Mouse (Mus musculus) inflammation-experienced regulatory T-cells, adult 6 months (primary cell): ENCODE measurements around the gene Osbp2. TPM values are rescaled to one million over a fixed set of nuclear protein-coding genes. Genes with fewer than 3 reads are reported as not detected.

ENCODE experiments used
- ATAC-seq: one replicate; pipeline ENCODE4 v1.8.0; 2017
- polyA plus RNA-seq, 3 experiments: library from polyadenylated mRNA; unstranded; fragments of 100-300 nt; shearing (Covaris generic); gene quantifications; one replicate each; pipeline ENCODE4 v1.2.1; 2017

The Osbp2 gene
- polyA plus RNA-seq, 3 experiments from 2014 or later, result not detected

DNA sequence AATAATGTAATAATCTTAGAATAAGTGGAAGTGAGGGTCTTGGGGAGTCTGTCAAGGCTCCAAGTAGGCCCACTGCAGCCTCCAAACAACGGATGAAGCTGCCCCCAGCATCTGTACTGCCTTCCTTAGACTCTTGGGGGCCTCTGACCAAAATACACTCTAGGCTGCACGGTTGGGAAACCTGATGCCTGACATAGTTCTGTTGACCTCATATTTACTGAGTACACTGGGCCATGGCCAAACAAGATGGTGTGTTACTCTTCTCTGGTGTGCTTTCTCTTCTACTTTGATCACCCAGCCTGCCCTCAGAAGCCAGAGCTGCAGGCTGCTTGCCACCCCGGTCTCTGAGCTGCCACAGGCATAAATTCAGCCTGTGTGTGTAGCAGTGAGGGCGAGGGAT is 108.4 kb downstream of the Osbp2 start:
- ATAC-seq, result no peak

- no peak for ATAC-seq
Observed at GRCm38 (mm10) chr11:3754685-3755084, 109.0 kb downstream of the Osbp2 start.

- ATAC-seq, result no peak
Observed at GRCm38 (mm10) chr11:3753897-3754296, 109.8 kb downstream of the Osbp2 start.

DNA sequence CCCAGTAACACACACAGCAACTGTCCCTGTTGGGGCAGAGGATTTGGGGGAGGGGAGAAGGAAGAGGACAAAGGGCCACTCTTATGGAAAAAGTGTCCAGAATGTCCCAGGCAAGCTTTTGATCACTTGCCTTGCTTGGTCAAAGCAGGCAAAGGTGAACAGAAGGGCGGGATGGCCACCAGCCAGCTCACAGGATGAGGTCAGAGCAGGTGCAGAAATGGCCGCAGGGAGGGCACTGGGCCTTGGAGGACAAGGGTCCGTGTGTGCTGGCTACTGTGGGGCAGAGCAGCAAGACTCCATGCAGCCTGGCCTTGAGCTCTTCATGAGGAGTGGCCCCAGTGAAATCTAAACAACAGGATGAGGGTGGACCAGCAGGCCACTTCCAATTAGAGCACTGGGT is 110.9 kb downstream of the Osbp2 start:
- ATAC-seq, result no peak

DNA sequence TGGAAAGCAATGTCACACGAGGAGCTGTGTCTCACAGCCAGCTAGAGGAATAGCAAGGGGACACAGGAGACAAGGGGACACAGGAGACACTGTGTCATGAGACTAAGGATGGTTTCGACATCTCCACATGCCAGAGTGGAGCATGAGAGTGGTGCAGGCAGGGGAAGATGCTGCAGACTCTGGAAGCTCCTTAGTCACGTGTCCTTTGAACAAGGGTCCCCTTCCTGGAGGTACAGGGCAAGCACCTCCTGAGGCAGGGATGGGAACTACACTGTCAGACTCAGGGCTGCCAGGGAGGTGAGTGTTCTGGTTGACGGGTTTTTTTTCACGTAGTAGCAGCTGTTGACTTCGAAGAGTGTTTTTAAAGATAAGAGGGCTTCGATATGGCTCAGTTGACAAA is 113.9 kb downstream of the Osbp2 start:
- ATAC-seq, result no peak

GRCm38 (mm10) chr11:3742449-3742848 is 121.3 kb downstream of the Osbp2 start:
- no peak for ATAC-seq

GRCm38 (mm10) chr11:3741183-3741582 is 122.5 kb downstream of the Osbp2 start:
- ATAC-seq, result no peak

DNA sequence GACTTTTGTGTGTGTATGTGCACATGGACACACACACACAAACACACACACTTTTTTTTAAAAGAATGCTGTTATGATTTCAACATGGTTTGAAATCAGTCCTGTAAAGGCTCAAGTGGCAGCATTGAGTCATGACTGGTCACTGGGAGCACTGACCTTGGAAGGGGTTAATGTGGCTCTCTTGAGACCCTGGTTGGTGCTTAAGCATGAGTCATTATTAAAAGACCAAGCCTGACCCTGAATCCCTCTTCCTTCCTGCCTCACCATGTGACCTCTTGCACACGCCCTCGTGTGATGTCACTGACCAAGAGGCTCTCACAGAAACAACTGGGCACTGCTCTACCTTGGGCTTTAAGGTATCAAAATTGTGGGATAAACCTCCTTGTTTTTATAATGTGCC is 124.9 kb downstream of the Osbp2 start:
- no peak for ATAC-seq

- no peak for ATAC-seq
Observed at GRCm38 (mm10) chr11:3735715-3736114, 128.0 kb downstream of the Osbp2 start.

- ATAC-seq, result no peak
Observed at GRCm38 (mm10) chr11:3733933-3734636, 129.6 kb downstream of the Osbp2 start.

- ATAC-seq, result no peak
Observed at GRCm38 (mm10) chr11:3731469-3731868, 132.2 kb downstream of the Osbp2 start.

DNA sequence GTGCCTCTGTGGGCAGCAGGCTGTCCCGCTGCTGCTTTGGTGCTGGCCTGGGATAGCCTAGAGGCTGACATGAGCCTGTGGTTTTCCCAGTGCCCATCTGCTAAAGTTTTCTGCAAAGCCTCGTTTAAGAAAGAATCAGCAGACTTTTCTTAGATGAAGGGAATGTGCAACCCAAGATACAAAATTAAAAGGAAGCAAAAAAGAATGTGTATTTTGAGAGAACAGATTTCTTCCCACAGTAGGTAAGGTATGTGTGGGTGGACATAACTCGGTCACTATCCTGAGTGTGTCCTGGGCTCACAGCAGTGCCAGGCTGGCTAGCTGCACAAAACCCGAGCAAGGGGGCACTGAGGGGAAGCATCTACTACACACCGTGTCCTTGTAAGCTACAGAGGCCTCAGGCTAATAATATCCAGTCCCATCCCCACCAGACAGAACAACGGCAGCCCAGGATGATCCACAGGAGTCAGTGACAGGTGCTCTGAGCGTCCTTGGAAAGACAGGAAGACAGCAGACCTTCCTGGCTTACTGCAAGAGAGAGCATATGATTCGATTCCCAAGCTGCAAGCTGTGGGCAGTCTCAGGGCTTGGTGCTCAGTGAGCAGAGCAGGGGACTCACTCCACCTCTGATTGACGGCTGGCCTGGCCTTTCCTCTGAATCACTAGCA is 136.1 kb downstream of the Osbp2 start:
- ATAC-seq, result no peak

- ATAC-seq, result no peak
Observed at GRCm38 (mm10) chr11:3725331-3726054, 138.2 kb downstream of the Osbp2 start.

GRCm38 (mm10) chr11:3724726-3725125 is 139.0 kb downstream of the Osbp2 start:
- no peak for ATAC-seq

DNA sequence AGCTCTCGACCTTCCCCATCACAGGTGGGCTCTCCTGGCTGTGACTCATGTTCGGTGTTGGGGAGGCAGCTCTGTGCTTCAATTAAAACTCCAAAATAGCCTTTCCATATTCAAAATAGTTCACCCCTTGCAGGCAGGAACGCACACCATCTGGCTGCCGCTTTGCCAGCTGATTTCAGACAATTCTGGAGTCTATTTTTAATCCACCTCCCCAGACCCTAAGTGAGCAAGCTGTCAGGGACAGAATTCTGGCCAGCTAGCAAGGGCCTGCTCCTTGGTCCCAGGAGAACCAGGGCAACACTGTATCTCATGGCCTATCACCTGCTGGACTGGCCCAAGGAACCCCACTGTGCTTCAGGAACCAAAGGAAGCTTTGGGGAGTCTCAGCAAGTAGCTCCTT is 139.8 kb downstream of the Osbp2 start:
- no peak for ATAC-seq

DNA sequence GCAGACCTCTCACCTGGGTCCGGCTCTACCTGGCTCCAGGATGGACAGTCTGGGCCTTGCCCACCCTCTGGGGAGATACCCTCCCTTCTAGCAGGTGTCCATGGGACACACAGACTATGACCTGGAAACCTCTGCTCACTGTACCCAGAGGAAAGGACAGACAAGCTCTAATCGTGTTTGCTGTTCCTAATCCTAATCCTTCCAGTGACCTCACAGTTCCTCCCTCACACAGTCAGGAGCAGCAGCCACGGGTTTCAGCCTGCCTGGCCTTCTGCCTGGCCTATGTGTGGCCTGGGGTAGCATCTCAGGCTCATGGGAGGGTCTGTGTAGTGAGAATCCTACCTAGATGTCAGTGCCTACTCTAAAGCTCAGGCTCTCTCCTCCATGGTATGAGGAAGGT is 140.8 kb downstream of the Osbp2 start:
- no peak for ATAC-seq

DNA sequence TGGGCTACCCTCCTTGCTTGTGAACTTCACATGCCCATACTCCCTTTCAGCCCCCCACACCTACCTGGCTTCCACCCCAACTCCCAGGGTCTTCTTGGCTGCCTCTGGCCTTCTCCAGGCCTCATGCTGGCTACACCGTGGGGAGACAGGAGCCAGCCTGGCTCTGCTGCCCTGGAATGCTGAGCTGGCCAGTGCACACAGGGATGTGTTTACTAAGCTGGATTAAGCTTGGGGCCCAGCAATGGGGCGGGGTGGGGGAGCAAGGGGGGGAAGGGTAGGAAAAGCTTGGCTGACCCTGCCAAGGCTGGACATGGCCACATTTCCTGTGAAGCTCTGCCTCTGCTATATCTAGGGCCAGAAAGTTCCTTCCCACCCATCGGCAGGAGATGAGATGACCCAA is 141.7 kb downstream of the Osbp2 start:
- no peak for ATAC-seq

- ATAC-seq, result no peak
Observed at GRCm38 (mm10) chr11:3716662-3717061, 147.0 kb downstream of the Osbp2 start.

DNA sequence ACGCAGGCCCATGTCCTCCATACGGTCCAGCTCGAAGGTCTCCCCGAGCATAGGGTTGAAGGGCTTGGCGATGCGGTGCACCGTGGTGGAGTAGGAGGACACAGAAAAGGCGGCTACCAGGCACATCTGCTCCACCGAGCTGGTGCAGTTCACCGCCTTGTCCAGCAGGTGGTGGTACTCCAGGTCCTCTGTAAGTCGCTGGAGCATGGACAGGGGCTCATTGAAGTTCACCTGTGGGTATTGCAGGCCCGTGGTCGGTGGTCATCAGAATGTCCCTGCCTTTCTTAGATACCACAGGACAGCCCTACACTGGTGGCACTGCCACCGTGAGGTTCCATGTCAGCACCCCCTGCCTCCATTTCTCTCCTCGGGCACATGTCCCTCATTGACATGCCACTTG is 149.2 kb downstream of the Osbp2 start:
- ATAC-seq, result no peak

GRCm38 (mm10) chr11:3710203-3710602 is 153.5 kb downstream of the Osbp2 start:
- ATAC-seq, result no peak

- ATAC-seq, result no peak
Observed at GRCm38 (mm10) chr11:3707057-3707456, 156.6 kb downstream of the Osbp2 start.

DNA sequence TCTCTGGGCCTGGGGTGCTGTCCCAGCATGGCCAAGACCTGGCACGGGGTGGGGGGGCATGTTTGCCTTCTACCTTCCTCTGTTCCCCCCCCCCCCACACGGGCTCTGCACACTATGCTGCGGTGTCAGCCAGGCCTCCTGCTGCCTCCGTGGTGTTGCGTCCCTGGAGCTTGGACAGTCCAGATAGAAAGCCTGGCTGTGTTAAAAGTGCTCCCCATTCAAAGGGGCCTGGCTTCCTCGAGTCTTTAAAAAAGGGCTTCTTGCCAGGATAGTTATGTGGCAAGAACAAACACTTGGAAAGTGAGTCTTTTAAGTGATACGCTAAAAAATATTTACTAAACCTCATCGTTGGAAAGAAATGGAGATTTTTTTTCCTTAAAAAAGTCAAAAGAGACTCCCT is 159.3 kb downstream of the Osbp2 start:
- ATAC-seq, result no peak

- no peak for ATAC-seq
Observed at GRCm38 (mm10) chr11:3703089-3703992, 160.4 kb downstream of the Osbp2 start.
